Mouse (Mus musculus): Measurements from ENCODE around the gene Rhobtb3. TPM values are rescaled to one million over a fixed set of nuclear protein-coding genes. Genes with fewer than 3 reads are reported as not detected.
"Not testable (repeated sequence)": the region's sequence is repeated elsewhere in the genome, so short reads cannot be mapped to it uniquely, and the experiment has no call there.

The Rhobtb3 gene
- polyA plus RNA-seq, 1 experiment from 2014 or later: 39.8 TPM

DNA sequence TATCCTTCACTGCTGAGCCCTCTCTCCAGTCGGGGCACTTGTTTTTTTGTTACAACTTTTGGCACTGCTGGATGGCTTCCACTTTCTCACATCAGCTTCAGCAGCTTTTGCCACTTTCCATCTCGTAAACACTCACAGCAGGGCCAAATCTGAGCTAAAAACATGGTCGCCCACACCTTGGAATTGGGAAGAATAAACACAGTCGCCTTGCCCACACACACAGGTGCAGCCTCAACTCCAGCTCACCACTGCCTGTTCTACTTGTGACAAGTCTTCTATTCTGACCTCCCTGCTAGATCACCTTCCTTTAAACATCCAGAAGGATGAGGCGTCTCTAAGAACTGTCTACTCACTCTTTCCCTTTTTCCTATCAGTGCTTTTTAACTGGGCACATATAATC lies 39.1 kb downstream of the Rhobtb3 start:
- 86% methylated on average over 5 of the region's 5 CpGs for WGBS
- Histone ChIP-seq H3K4me3 (no peak overlapping the region), H3K27me3 (ENCODE audit: insufficient read depth, poor library complexity, severe bottlenecking) (no peaks in the 10 kb centered on the region), H3K4me1 (replicated peaks) (peaks cover 9% of the 10 kb centered on the region; the same call in 1 of the 2 replicates), H3K9me3 (no peaks in the 10 kb centered on the region), H3K36me3 (peaks cover 69% of the 10 kb centered on the region), H3K27ac (no peak overlapping the region)
- no peak for DNase-seq (ENCODE audit: low spot score)

DNA sequence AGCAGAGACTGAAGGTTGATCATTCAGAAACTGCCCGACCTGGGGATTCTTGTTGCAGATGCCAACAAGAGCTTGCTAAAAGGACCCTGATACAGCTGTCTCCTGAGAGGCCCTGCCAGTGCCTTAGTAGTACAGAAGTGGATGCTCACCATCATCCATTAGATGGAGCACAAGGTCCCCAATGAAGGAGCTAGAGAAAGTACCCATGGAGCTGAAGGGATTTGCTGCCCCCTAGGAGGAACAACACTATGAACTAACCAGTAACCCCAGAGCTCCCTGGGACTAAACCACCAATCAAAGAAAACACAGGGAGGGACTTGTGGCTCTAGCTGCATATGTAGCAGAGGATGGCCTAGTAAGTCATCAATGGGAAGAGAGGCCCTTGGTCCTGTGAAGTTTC lies 42.8 kb downstream of the Rhobtb3 start:
- not testable (repeated sequence) for H3K4me1 ChIP-seq (replicated peaks); DNase-seq (ENCODE audit: low spot score); H3K27me3 ChIP-seq (ENCODE audit: insufficient read depth, poor library complexity, severe bottlenecking); H3K4me3 ChIP-seq; H3K9me3 ChIP-seq; H3K27ac ChIP-seq
- H3K36me3 ChIP-seq: peaks cover 58% of the 10 kb centered on the region
- WGBS: 93% methylated on average over 1 of the region's 1 CpGs

DNA sequence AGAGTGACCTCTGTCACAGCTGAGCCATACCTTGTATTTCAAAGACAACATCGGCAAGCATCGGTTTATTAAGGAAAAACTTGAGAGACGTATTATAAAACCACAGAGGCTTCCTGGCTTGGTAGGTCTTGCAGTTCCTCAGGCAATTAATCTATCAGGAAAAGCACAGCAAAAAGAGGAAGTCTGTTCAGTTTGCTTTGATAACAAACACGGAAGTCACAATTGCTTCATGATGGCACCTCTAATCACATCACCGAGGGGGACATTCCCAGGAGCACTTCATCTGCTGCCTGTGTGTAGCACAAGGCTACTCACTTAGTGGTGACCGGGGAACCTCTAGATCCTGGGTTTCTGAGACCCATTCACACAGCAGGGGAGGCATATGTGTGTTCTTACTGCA lies 50.8 kb downstream of the Rhobtb3 start:
- peaks cover 69% of the 10 kb centered on the region for H3K36me3 ChIP-seq
- H3K4me1 ChIP-seq (replicated peaks): no peaks in the 10 kb centered on the region
- H3K4me3 ChIP-seq: no peak overlapping the region
- H3K27me3 ChIP-seq (ENCODE audit: insufficient read depth, poor library complexity, severe bottlenecking): no peaks in the 10 kb centered on the region
- no peak overlapping the region for H3K27ac ChIP-seq
- no peak for DNase-seq (ENCODE audit: low spot score)
- H3K9me3 ChIP-seq: no peaks in the 10 kb centered on the region
- WGBS: 87% methylated on average over 6 of the region's 6 CpGs

DNA sequence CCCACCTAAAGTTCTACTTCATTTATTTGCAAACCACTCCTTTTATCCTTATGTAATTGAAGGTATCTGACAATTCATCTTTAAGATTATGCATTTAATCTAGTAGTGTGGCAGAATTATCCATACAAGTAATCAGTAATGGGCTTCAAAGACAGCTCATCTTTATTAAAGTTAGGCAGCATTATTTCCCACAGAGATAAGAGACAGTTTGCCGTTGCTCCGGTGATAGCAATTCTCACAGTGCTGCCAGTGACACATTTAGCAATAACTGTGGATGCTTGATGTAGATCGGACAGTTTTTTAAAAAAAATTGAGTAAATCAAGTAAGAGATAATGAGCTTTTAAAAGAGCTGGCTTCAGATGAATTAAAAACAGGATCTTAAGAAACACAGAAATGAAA lies 51.4 kb downstream of the Rhobtb3 start:
- peaks cover 75% of the 10 kb centered on the region for H3K36me3 ChIP-seq
- no peaks in the 10 kb centered on the region for H3K9me3 ChIP-seq
- 94% methylated on average over 3 of the region's 3 CpGs for WGBS
- no peak overlapping the region for H3K27ac ChIP-seq
- H3K4me1 ChIP-seq (replicated peaks): no peaks in the 10 kb centered on the region
- no peaks in the 10 kb centered on the region for H3K27me3 ChIP-seq (ENCODE audit: insufficient read depth, poor library complexity, severe bottlenecking)
- H3K4me3 ChIP-seq: no peak overlapping the region
- no peak for DNase-seq (ENCODE audit: low spot score)

DNA sequence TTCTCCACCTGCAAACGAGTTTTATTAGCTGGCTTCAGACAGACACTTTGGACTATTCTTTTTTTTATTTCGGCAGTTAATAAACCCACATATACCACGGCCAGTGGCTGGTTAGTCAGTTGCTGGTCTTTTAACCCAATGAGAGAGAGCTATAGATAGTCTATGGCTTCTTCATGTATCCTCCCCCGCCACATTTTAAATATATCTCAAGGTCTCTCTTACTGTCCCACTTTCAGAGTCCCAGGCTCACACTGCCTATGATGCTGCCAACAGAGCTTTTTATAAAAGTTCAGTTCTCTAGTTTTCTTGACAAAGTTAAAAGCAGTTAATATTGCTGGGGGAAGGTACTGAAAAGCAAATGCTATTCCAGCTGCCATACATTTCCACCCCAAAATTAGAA lies 51.9 kb downstream of the Rhobtb3 start:
- H3K27ac ChIP-seq: no peak overlapping the region
- no peaks in the 10 kb centered on the region for H3K4me1 ChIP-seq (replicated peaks)
- no peak overlapping the region for H3K4me3 ChIP-seq
- H3K9me3 ChIP-seq: peaks cover 2% of the 10 kb centered on the region; the same call in 1 of the 2 replicates
- peaks cover 79% of the 10 kb centered on the region for H3K36me3 ChIP-seq
- DNase-seq (ENCODE audit: low spot score): no peak
- 93% methylated on average over 4 of the region's 4 CpGs for WGBS
- no peaks in the 10 kb centered on the region for H3K27me3 ChIP-seq (ENCODE audit: insufficient read depth, poor library complexity, severe bottlenecking)

DNA sequence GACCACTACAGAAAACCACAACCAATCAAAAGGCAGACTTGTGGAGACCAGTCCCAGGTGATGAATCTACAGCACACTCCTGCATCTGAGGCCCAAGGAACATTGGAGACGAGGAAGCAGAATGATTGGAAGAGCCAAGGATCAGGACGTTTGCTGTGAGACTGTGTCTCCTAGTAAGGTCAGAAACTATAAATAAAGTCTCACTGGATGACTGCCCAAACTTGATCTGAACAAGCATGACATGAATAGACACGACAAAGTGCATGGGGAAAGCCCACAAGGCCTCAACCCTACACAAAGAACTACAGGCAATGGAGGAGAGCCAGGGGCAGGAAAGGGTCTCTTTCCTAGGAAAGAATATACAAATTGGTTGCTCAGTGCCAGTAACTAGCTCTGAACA lies 59.9 kb downstream of the Rhobtb3 start:
- Histone ChIP-seq H3K27ac (no peak overlapping the region), H3K9me3 (peaks cover 10% of the 10 kb centered on the region), H3K4me1 (replicated peaks) (no peaks in the 10 kb centered on the region), H3K27me3 (ENCODE audit: insufficient read depth, poor library complexity, severe bottlenecking) (no peaks in the 10 kb centered on the region), H3K4me3 (no peak overlapping the region), H3K36me3 (peaks cover 68% of the 10 kb centered on the region)
- no peak for DNase-seq (ENCODE audit: low spot score)
- 89% methylated on average over 3 of the region's 3 CpGs for whole genome bisulfite sequencing

DNA sequence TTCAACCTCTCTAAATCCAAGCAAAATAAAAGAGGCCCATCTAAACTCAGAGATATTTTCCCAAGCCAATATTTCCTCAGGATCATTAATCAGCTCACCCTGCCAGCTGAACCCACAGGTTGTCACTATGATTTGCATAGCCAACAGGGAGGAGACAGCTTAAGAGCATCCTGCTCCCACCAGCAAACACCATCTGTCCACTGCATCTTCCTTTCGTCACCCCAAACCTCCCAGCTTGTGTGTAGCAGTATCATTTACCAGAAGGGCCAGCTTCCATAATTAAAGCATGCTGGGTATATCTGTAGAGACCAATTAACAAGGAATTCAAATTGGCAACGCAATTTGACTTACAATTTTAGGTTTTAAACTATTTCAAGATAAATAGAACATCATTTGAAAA lies 63.2 kb downstream of the Rhobtb3 start:
- Histone ChIP-seq H3K36me3 (peaks cover 67% of the 10 kb centered on the region), H3K4me3 (no peak overlapping the region), H3K27ac (no peak overlapping the region), H3K27me3 (ENCODE audit: insufficient read depth, poor library complexity, severe bottlenecking) (no peaks in the 10 kb centered on the region), H3K4me1 (replicated peaks) (no peaks in the 10 kb centered on the region), H3K9me3 (no peaks in the 10 kb centered on the region)
- DNase-seq (ENCODE audit: low spot score): no peak
- 74% methylated on average over 2 of the region's 2 CpGs for WGBS

DNA sequence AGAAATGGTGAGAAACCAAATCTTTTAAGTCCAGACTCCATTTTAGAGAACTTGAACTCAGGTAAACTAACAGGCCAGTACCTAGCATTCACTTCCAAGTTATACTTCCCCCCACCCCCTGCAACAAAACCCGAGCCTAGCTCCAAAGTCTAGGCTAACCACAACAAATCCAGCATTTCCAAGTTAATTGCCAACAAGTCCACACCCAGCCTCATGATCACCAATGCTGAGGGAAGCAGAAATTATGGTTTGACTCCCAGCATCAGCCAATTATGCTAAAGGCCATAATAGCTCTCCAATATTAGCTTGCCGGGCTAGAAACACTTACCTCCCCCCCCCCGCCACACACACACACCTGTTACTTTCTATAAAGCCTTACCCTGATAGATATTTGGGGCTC lies 64.0 kb downstream of the Rhobtb3 start:
- Histone ChIP-seq H3K9me3 (no peaks in the 10 kb centered on the region), H3K27me3 (ENCODE audit: insufficient read depth, poor library complexity, severe bottlenecking) (no peaks in the 10 kb centered on the region), H3K4me1 (replicated peaks) (no peaks in the 10 kb centered on the region), H3K36me3 (peaks cover 65% of the 10 kb centered on the region), H3K4me3 (no peak overlapping the region), H3K27ac (no peak overlapping the region)
- 84% methylated on average over 3 of the region's 3 CpGs for WGBS
- DNase-seq (ENCODE audit: low spot score): no peak

DNA sequence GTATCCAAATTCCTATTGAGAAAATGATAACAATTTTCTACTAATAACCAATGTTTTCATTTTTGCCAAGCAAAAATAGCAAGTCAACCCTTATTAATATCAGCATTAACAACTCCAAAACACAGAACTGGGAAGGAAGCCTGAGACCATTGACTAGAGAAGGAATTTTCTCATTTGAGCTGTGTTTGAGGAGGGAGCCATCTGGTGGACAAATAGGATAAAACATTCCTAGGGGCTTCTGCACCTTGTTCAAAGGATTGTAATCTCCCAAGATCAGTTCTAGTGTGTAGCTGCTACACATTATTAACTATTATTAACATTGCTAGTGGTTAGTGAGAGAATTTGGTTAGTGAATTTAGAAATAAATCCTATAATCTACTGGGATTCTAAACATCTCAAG lies 65.8 kb downstream of the Rhobtb3 start:
- no peaks in the 10 kb centered on the region for H3K27me3 ChIP-seq (ENCODE audit: insufficient read depth, poor library complexity, severe bottlenecking)
- no peak overlapping the region for H3K27ac ChIP-seq
- peaks cover 67% of the 10 kb centered on the region for H3K36me3 ChIP-seq
- H3K9me3 ChIP-seq: no peaks in the 10 kb centered on the region
- H3K4me3 ChIP-seq: no peak overlapping the region
- DNase-seq (ENCODE audit: low spot score): no peak
- H3K4me1 ChIP-seq (replicated peaks): no peaks in the 10 kb centered on the region

DNA sequence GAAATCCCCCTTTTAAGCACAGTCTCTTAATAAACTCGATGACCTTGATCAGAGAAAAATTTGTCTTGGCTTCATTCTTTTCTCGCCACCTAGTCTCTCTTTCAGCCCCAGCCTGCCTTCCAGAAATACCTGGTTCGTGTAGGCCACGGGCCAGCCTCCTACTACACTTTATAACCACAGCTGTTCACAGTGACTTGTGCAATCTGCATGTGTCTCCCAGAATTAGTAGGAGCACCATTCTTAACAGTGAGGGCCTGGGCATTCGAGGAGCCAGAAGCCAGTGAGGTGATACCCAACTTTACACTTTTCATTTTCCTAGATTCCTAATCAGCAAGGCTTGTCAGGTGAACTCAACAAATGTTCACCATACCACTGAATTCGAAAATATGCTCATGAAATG lies 67.1 kb downstream of the Rhobtb3 start:
- peaks cover 72% of the 10 kb centered on the region for H3K36me3 ChIP-seq
- WGBS: 87% methylated on average over 6 of the region's 6 CpGs

DNA sequence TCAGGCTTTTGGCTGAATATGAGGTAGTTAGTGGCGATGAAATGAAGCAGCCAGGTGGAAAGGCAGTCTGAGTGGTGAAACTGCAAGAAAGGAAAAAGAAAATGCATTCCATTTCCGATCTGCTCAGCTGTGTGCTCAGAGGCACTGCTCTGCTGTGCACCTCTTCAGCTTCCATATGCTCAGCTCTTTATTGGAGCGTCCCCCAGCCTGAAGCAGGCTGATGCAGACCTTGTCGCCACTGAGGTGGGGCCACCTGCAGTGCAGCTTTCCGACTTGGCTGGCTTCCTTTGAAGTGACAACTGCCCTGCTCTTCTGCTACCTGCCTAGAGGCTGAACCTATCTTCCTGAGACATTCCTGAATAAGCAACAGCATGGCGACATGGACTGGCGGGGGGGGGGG lies 67.5 kb downstream of the Rhobtb3 start:
- H3K4me1 ChIP-seq (replicated peaks); H3K27me3 ChIP-seq (ENCODE audit: insufficient read depth, poor library complexity, severe bottlenecking); DNase-seq (ENCODE audit: low spot score); H3K27ac ChIP-seq; H3K9me3 ChIP-seq; H3K4me3 ChIP-seq: not testable (repeated sequence)
- peaks cover 76% of the 10 kb centered on the region for H3K36me3 ChIP-seq
- WGBS: 73% methylated on average over 7 of the region's 7 CpGs

More for the DNA sequence above, 67.1 kb downstream of the Rhobtb3 start:
- no peak overlapping the region for H3K27ac ChIP-seq
- H3K27me3 ChIP-seq (ENCODE audit: insufficient read depth, poor library complexity, severe bottlenecking): no peaks in the 10 kb centered on the region
- H3K4me1 ChIP-seq (replicated peaks): no peaks in the 10 kb centered on the region
- DNase-seq (ENCODE audit: low spot score): no peak
- no peak overlapping the region for H3K4me3 ChIP-seq
- H3K9me3 ChIP-seq: no peaks in the 10 kb centered on the region

DNA sequence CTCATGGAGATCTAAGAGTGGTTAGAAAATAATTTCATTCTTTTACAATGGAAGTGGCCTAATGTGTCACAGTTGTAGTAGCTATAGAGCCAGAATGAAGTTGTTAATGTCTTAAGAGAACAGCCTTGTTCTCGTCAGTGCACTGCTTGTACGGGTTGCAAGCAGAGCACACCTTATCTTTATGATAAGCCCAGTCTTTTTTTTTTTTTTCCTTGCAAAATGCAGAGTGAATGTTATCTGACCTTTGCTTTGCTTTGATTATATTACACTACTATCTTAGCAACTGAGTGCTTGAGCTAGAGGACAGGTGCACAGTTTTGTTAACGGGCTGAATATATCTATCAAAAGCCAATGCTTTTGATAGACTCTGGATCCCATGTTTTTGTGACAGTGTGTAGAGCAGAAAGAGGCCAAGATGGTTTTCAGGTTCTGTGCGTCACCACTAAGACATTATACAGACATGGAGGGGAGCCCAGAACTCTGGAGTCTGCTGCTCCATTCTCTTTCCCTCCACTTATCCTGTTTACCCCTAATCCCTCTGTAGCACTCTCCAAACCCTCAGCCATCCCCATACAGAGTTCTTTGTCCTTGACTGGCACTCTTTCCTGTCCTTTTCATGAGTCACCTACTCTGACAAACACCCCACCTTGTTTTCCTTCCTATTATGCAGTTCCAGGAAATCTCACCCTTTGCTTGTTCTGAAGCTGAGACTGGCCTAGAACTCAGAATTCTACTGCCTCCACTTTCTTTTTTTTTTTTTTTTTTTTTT lies 68.9 kb downstream of the Rhobtb3 start:
- no peak overlapping the region for H3K4me3 ChIP-seq
- no peak overlapping the region for H3K27ac ChIP-seq
- no peaks in the 10 kb centered on the region for H3K27me3 ChIP-seq (ENCODE audit: insufficient read depth, poor library complexity, severe bottlenecking)
- WGBS: 95% methylated on average over 4 of the region's 4 CpGs
- H3K9me3 ChIP-seq: no peaks in the 10 kb centered on the region
- no peak for DNase-seq (ENCODE audit: low spot score)
- peaks cover 86% of the 10 kb centered on the region for H3K36me3 ChIP-seq
- H3K4me1 ChIP-seq (replicated peaks): no peaks in the 10 kb centered on the region

DNA sequence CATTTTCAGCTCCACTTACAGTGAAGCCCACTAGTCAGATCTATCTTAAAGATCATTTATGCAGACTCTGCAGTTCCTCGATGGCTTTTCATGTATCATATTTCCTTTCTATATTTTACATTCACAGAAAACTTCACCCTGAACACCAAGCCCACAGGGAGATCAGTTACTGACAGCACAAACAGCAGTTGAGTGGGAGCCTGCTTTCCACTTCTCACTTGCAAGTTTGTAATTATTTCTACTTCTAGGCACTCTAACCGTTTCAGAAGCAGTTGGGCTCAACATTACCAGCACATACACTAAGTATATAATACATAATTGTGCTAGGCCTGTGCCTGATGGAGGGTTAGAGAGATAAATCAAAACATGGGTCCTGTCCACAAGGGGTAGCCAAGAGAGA lies 75.8 kb downstream of the Rhobtb3 start:
- no peaks in the 10 kb centered on the region for H3K27me3 ChIP-seq (ENCODE audit: insufficient read depth, poor library complexity, severe bottlenecking)
- no peaks in the 10 kb centered on the region for H3K9me3 ChIP-seq
- peaks cover 60% of the 10 kb centered on the region for H3K36me3 ChIP-seq
- whole genome bisulfite sequencing: 98% methylated on average over 2 of the region's 2 CpGs
- no peak overlapping the region for H3K27ac ChIP-seq
- no peak overlapping the region for H3K4me3 ChIP-seq
- DNase-seq (ENCODE audit: low spot score): no peak
- no peaks in the 10 kb centered on the region for H3K4me1 ChIP-seq (replicated peaks)
